Mouse (Mus musculus): ENCODE results near the gene Serinc4. TPM values are rescaled to one million over a fixed set of nuclear protein-coding genes. Genes with fewer than 3 reads are reported as not detected.
A peak's percentile ranks its signal among the peaks of the same experiment; 100 is the strongest.
"Not testable (repeated sequence)": the region's sequence is repeated elsewhere in the genome, so short reads cannot be mapped to it uniquely, and the experiment has no call there.

Serinc4 gene
- polyA plus RNA-seq, 1 experiment from 2014 or later = 1.3 TPM

DNA sequence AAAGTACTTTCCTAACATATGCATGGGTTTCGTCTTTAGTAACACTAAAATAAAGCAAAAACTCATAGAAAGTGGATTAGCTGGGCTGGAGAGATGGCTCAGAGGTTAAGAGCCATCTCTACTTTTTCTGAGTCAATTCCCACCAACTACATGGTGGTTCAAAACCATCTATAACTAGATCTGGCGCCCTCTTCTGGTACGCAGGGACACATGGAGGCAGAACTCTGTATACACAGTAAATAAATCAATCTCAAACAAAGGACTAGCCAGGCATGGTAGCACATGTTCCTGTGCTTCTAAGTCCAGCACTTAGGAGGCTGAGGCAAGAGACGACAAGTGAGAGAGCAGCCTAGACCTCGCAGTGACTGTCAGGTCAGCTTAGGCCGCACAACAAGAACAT, 12.4 kb upstream of the Serinc4 start:
- not testable (repeated sequence) for H3K4me1 ChIP-seq (replicated peaks); H3K9me3 ChIP-seq; ATAC-seq (ENCODE audit: low FRiP score); H3K9ac ChIP-seq; H3K4me2 ChIP-seq; H3K36me3 ChIP-seq; H3K4me3 ChIP-seq; H3K27ac ChIP-seq; H3K27me3 ChIP-seq
- WGBS = no CpG with 5 or more reads among the region's 6 CpGs

DNA sequence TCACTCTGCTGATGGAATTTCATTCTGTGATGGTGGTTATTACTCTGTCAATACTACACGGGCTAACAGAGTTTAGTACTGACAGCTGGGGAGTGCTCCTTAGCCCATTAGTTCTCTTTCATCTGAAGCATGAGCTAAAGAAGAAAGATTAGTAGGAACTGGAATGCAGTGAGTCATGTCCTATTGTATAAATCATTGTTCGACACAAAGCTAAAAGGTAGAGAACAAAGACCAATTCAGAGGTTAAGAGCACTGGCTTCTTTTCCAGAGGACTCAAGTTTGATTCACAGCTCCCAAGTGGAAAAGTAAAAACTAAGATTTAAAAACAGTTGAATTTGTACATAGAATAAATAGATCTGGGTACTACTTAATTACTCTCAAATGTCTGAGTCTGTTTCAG, 3.5 kb upstream of the Serinc4 start:
- ATAC-seq (ENCODE audit: low FRiP score) = no peak
- WGBS = 60% methylated on average over 2 of the region's 2 CpGs

DNA sequence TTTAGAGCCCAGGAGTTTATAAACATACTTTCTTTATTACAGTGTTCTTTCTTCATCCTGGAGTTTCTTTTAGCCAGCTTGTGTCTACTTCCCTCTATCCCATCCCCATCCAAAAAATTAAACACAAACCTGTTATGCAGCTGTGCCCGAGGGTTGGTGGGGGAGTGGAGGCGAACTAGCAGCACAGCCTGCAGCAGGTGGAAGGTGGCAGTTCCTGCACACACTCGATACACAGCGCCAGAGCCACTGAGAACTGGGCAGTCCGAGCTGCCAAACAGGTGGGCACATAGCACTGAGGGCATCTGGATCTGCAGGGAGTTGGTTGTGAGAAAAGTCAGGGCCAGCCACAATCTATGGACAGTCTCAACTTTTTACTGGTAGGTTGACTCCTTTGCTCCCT, 1.0 kb downstream of the Serinc4 start:
- H3K4me1 ChIP-seq (replicated peaks) = peaks cover 35% of the 10 kb centered on the region

More for the DNA sequence above, 3.5 kb upstream of the Serinc4 start:
- Histone ChIP-seq H3K4me1 (replicated peaks) (peaks cover 17% of the 10 kb centered on the region), H3K27ac (no peak overlapping the region), H3K4me3 (no peak overlapping the region), H3K9ac (no peak overlapping the region), H3K9me3 (no peaks in the 10 kb centered on the region), H3K4me2 (no peak overlapping the region), H3K36me3 (peaks cover 21% of the 10 kb centered on the region), H3K27me3 (no peaks in the 10 kb centered on the region)

DNA sequence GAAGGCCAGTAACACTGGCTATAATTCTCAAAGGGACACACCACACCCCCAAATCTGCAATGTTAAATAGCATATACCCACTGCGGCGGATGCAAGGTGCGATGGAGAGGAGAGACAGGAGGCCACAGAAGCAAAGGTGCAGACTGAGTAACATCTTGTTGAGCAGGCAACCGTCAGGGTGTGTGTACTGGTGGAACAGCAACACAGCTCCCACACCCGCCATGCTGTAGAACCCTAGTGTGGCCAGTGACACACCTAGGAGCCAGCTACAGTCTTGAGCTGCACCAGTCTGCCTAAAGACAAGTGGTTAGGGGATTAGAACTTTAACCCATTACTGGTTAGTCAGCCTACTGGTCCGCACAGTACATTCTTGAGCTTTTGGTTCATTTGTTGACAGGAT, 2.7 kb downstream of the Serinc4 start:
- peaks cover 41% of the 10 kb centered on the region for H3K4me1 ChIP-seq (replicated peaks)
- no peak overlapping the region for H3K9ac ChIP-seq
- peaks cover 36% of the 10 kb centered on the region for H3K36me3 ChIP-seq
- H3K27ac ChIP-seq = no peak overlapping the region
- no peaks in the 10 kb centered on the region for H3K9me3 ChIP-seq
- WGBS = 91% methylated on average over 6 of the region's 6 CpGs
- H3K4me2 ChIP-seq = no peak overlapping the region
- H3K27me3 ChIP-seq = no peaks in the 10 kb centered on the region
- ATAC-seq (ENCODE audit: low FRiP score) = no peak
- no peak overlapping the region for H3K4me3 ChIP-seq

More for the DNA sequence above, 1.0 kb downstream of the Serinc4 start:
- H3K36me3 ChIP-seq = peaks cover 49% of the 10 kb centered on the region
- H3K27ac ChIP-seq = no peak overlapping the region
- H3K9ac ChIP-seq = no peak overlapping the region
- no peak overlapping the region for H3K4me3 ChIP-seq
- no peak for ATAC-seq (ENCODE audit: low FRiP score)
- H3K9me3 ChIP-seq = no peaks in the 10 kb centered on the region
- no peaks in the 10 kb centered on the region for H3K27me3 ChIP-seq
- WGBS = 80% methylated on average over 5 of the region's 5 CpGs
- no peak overlapping the region for H3K4me2 ChIP-seq

DNA sequence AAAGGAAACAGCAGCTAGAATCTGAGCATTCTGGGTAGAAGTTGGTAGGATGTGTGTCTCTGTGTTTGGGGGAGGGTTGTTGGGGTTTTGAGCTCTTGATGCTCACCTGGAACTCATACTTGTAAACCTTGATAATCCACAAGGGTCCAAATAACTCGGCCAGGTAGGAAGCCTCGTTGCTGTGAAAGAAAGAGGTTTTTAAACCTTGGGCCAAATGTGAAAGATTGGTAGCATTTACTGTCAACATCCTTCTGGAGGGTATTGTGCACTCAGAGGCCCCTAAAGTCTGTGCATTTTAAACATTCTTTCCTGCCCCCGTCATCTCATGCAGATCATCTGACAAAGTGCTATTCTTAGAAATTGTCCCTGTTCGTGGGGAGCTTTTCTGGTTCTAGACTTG, 3.6 kb downstream of the Serinc4 start, which contains the start of gene Hypk:
TSS of gene Hypk (plus strand) at position 301 of the 400 bp plus-strand sequence.
- no peaks in the 10 kb centered on the region for H3K27me3 ChIP-seq
- ATAC-seq (ENCODE audit: low FRiP score) = no peak
- H3K27ac ChIP-seq = no peak within 1 kb of the TSS
- no peak within 1 kb of the TSS for H3K4me2 ChIP-seq
- H3K36me3 ChIP-seq = peaks cover 31% of the 10 kb centered on the region
- no peak within 1 kb of the TSS for H3K4me3 ChIP-seq
- no peak within 1 kb of the TSS for H3K9ac ChIP-seq
- WGBS = 80% methylated on average over 4 of the region's 4 CpGs
- peaks cover 42% of the 10 kb centered on the region for H3K4me1 ChIP-seq (replicated peaks)
- no peaks in the 10 kb centered on the region for H3K9me3 ChIP-seq

DNA sequence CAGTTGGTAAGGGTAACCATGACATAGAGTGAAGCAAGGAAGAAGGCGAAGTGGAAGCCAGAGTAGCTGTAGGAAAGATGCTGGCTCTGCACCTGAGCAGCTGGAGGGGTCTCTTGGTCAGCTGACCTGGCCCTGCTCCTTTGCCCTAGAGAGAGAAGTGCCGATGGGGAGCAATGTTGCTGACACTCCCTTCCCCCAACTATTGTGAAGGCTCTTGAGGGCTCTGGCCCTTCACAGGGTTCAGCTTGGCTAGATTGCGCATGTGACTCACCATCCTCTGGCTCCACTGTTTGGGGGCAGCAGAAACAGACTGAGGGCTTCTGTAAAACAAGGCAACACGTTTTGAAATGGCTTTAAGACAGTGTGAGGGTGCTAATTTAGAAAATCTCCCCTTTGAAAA, 4.2 kb downstream of the Serinc4 start:
- peaks cover 31% of the 10 kb centered on the region for H3K36me3 ChIP-seq
- H3K9me3 ChIP-seq = no peaks in the 10 kb centered on the region
- H3K4me3 ChIP-seq = no peak overlapping the region
- WGBS = 86% methylated on average over 4 of the region's 4 CpGs
- ATAC-seq (ENCODE audit: low FRiP score) = no peak
- peaks cover 39% of the 10 kb centered on the region for H3K4me1 ChIP-seq (replicated peaks)
- no peak overlapping the region for H3K27ac ChIP-seq
- no peaks in the 10 kb centered on the region for H3K27me3 ChIP-seq
- H3K4me2 ChIP-seq = no peak overlapping the region
- no peak overlapping the region for H3K9ac ChIP-seq

DNA sequence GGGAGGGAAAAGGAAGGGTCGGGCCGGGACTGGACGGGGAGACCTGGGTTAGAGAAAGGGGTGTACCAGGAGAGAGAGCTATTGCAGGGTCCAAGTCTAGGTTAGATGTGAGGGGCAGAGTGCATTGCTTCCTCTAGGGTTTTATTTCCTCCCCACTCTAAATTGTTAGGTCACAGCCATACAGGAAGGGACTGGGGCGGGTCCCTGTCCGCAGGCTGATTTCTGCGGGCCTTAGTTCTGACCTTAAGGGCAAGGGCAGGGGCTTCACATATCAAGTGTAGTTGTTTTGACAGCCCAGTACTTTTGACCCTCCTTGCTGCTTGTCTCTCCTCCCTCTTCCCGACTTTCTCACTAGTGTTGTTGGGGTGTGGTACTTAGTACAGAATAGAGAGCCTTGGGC, 6.5 kb downstream of the Serinc4 start:
- Histone ChIP-seq H3K36me3 (peaks cover 31% of the 10 kb centered on the region), H3K27ac (peak overlapping the region; percentile 98), H3K4me3 (peak overlapping the region; percentile 93), H3K4me2 (peak overlapping the region; percentile 84), H3K9ac (peak overlapping the region; percentile 95), H3K4me1 (replicated peaks) (peaks cover 28% of the 10 kb centered on the region), H3K27me3 (no peaks in the 10 kb centered on the region), H3K9me3 (no peaks in the 10 kb centered on the region)
- 0 out of 2 replicates have a peak, but pooled peaks have one; percentile 0 for ATAC-seq (ENCODE audit: low FRiP score)
- 3% methylated on average over 7 of the region's 7 CpGs for whole genome bisulfite sequencing

DNA sequence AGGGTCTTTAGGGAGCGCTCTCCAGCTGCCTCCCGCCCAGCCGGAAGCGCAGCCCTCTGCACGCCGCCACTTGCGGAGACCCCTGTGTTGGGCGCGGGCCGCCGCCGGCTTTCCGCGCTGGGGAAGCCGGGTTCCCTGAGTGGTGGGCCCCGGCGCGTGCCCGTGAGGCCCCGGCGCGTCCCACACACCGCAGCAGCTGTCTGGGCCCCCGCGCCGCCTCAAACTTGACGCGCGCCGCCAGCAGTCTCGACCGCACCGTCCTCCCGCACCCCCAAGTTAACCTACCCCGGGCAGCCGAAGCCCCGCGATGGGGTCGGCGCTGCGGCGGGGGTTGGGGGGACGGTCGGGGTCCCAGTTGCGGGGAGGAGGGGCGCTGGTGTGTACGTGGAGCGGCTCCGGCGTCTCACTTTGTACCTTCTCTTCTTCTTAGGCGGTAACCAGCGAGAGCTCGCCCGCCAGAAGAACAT, 7.0 kb downstream of the Serinc4 start:
- Histone ChIP-seq H3K27ac (peak overlapping the region; percentile 98), H3K4me3 (peak overlapping the region; percentile 93), H3K4me1 (replicated peaks) (peaks cover 28% of the 10 kb centered on the region), H3K9ac (peak overlapping the region; percentile 95), H3K9me3 (no peaks in the 10 kb centered on the region), H3K36me3 (peaks cover 31% of the 10 kb centered on the region), H3K4me2 (peak overlapping the region; percentile 84), H3K27me3 (no peaks in the 10 kb centered on the region)
- under 1% methylated on average over 52 of the region's 54 CpGs for WGBS
- ATAC-seq (ENCODE audit: low FRiP score) = peak; percentile 80

DNA sequence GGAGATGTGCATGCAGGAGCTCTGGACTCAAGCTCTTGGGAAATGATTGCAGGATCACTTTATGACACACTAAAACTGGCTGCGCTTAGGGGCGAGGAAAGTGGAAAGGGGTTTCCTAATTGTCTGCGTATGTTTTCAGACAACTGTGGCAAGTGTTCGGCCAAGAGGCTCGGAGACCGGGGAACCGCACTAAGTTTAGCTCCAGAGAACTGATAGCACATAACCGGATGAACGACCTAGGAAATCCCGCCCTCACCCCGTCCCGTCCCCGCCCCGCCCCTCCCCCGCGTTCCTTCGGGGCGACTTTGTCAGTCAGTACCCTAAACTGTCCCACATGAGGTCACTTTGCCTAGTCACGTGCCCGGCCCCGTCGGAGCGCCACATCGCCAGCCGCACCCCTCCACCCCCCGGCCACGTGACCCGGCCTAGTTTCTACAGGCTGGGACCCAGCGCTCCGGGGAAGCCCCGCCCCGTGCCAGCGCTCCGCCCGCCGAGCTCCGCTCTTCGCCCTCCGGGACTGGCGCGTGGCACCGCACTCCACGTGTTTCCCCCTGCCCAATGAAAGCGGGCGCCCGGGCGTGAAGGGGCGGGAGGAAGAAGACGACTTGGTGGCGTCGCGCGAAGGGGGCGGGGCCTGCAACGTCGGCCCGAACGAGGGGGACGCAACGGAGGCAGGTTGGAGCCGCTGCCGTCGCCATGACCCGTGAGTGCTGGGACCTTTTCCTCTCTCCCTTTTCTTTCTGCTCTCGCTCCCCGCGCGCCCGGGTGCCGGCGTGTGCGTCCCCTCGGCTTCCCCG, 7.6 kb downstream of the Serinc4 start, which contains the start of gene Serf2:
TSS of gene Serf2 (plus strand) at position 457 of the 797 bp plus-strand sequence.
- no peaks in the 10 kb centered on the region for H3K27me3 ChIP-seq
- peak; percentile 99 for ATAC-seq (ENCODE audit: low FRiP score)
- peaks cover 27% of the 10 kb centered on the region for H3K4me1 ChIP-seq (replicated peaks)
- peak within 1 kb of the TSS; percentile 98 for H3K27ac ChIP-seq
- H3K9me3 ChIP-seq = no peaks in the 10 kb centered on the region
- H3K9ac ChIP-seq = peak within 1 kb of the TSS; percentile 95
- peak within 1 kb of the TSS; percentile 93 for H3K4me3 ChIP-seq
- under 1% methylated on average over 73 of the region's 74 CpGs for WGBS
- H3K36me3 ChIP-seq = peaks cover 26% of the 10 kb centered on the region
- peak within 1 kb of the TSS; percentile 84 for H3K4me2 ChIP-seq

DNA sequence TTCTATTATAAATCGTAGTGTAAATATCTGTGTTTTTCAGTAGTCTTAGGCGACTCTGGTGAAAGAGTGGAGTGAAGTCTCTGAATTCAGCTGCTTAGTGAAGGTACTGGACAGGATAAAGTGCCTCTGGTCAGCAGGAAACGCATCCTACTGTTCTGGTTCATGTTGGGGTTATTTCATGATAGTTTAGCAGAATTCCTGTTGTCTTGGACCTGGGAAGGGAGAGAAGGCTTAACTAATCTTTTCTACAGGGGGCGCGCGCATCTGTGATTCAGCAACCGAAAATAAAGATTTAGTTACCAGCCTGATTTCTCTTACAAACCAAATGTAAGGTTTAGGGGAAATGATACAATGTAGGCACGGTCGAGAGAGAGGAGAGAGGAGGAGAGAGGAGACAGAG, 8.4 kb downstream of the Serinc4 start:
- 17% methylated on average over 9 of the region's 9 CpGs for WGBS
- H3K4me3 ChIP-seq = peak overlapping the region; percentile 93
- no peak for ATAC-seq (ENCODE audit: low FRiP score)
- peak overlapping the region; percentile 84 for H3K4me2 ChIP-seq
- peaks cover 18% of the 10 kb centered on the region for H3K36me3 ChIP-seq
- peak overlapping the region; percentile 58; the same call in 1 of the 2 replicates for H3K9ac ChIP-seq
- H3K4me1 ChIP-seq (replicated peaks) = peaks cover 24% of the 10 kb centered on the region
- H3K27ac ChIP-seq = peak overlapping the region; percentile 84
- peaks cover 2% of the 10 kb centered on the region for H3K27me3 ChIP-seq
- no peaks in the 10 kb centered on the region for H3K9me3 ChIP-seq

DNA sequence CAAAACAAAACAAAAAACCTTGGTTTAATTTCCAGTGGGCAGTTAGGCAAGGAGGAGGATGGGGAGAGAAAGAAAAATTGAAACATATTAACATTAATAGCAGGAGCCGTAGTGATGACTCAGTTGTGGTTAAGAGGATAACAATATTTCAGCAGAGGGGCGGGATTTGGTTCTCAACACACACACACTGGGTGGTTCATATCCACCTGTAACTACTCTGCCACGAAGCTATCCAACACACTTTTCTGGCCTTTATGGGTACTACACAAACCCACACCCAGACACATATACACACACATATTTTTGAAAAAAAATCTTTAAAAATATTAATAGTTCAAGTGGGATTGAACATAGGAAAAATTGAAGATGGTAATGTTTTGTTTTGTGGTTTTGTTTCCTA, 9.6 kb downstream of the Serinc4 start:
- Histone ChIP-seq H3K9me3 (no peaks in the 10 kb centered on the region), H3K9ac (no peak overlapping the region), H3K36me3 (peaks cover 7% of the 10 kb centered on the region; the same call in 1 of the 2 replicates), H3K4me1 (replicated peaks) (peaks cover 32% of the 10 kb centered on the region), H3K27ac (no peak overlapping the region), H3K27me3 (peaks cover 13% of the 10 kb centered on the region), H3K4me3 (no peak overlapping the region), H3K4me2 (no peak overlapping the region)
- no peak for ATAC-seq (ENCODE audit: low FRiP score)
- 93% methylated on average over 3 of the region's 3 CpGs for WGBS

DNA sequence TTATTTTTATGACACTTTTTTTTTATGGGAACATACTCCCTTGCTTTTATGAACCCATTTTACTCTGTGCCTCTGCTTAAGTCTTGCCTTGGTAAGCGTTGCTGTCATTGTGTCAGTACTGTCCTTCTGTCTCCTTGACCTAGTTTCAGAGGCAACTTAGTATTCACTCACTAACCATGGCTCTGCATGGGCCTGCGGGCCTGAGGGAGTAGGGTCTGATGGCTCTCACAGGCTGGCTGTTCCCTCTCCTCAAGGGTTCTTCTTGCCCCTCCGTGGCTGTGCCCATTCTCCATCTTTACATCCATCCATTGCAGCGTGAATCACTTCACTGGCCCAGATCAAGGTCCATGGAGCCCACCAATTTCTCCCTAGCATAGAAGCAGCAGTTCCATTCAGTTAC, 10.1 kb downstream of the Serinc4 start:
- WGBS = 79% methylated on average over 4 of the region's 4 CpGs
- no peak overlapping the region for H3K4me2 ChIP-seq
- no peak overlapping the region for H3K27ac ChIP-seq
- no peak for ATAC-seq (ENCODE audit: low FRiP score)
- H3K4me1 ChIP-seq (replicated peaks) = peaks cover 35% of the 10 kb centered on the region
- H3K36me3 ChIP-seq = peaks cover 6% of the 10 kb centered on the region; the same call in 1 of the 2 replicates
- no peak overlapping the region for H3K4me3 ChIP-seq
- H3K9ac ChIP-seq = no peak overlapping the region
- H3K27me3 ChIP-seq = peaks cover 18% of the 10 kb centered on the region
- H3K9me3 ChIP-seq = no peaks in the 10 kb centered on the region

Data from hindbrain, embryonic 13.5 days (tissue).